Mouse (Mus musculus): ENCODE measurements around the gene Slu7. TPM values are rescaled to one million over a fixed set of nuclear protein-coding genes. Genes with fewer than 3 reads are reported as not detected.

The Slu7 gene
- total RNA-seq, 2 experiments from 2014 or later, result 28.4 to 29.0 TPM

GRCm38 (mm10) chr11:43412771-43413451 is 20.6 kb upstream of the Slu7 start:
- DNase-seq, result peak; percentile 69 to 85
- intact Hi-C loops (cut with DNase I), result loop anchor here (5.0 kb wide), 1 partner anchor 66 kb away; no protein-coding TSS in a partner anchor

- intact Hi-C loops (cut with DNase I), result no loop called here
- no peak for DNase-seq
These were observed 16.3 kb upstream of the Slu7 start for GRCm38 (mm10) chr11:43417201-43417600.

- DNase-seq, result no peak
- intact Hi-C loops (cut with DNase I), result no loop called here
These were observed 9.2 kb upstream of the Slu7 start for GRCm38 (mm10) chr11:43424386-43424785.

- intact Hi-C loops (cut with DNase I), result no loop called here
- no peak for DNase-seq
These were observed 8.3 kb upstream of the Slu7 start for GRCm38 (mm10) chr11:43425166-43425709.

GRCm38 (mm10) chr11:43425824-43426413 is 7.6 kb upstream of the Slu7 start, which contains the start of gene Pttg1:
TSS of gene Pttg1 (minus strand) at chr11:43426251.
- intact Hi-C loops (cut with DNase I), result no loop called here
- DNase-seq, result peak; percentile 79

- intact Hi-C loops (cut with DNase I), result no loop called here
- DNase-seq, result peak; percentile 12 to 29
These were observed 7.1 kb upstream of the Slu7 start for GRCm38 (mm10) chr11:43426414-43426884.

- intact Hi-C loops (cut with DNase I), result no loop called here
- DNase-seq, result no peak
These were observed 472 bp downstream of the Slu7 start for GRCm38 (mm10) chr11:43434024-43434407.

- intact Hi-C loops (cut with DNase I), result no loop called here
- DNase-seq, result no peak
These were observed 7.6 kb downstream of the Slu7 start for GRCm38 (mm10) chr11:43441121-43441520.

- intact Hi-C loops (cut with DNase I), result no loop called here
These were observed 9.6 kb downstream of the Slu7 start for GRCm38 (mm10) chr11:43443183-43443582.

GRCm38 (mm10) chr11:43449916-43450315 is 16.4 kb downstream of the Slu7 start:
- intact Hi-C loops (cut with DNase I), result no loop called here
- DNase-seq, result no peak

More at GRCm38 (mm10) chr11:43443183-43443582, 9.6 kb downstream of the Slu7 start:
- no peak for DNase-seq

GRCm38 (mm10) chr11:43451322-43451721 is 17.8 kb downstream of the Slu7 start:
- DNase-seq, result no peak
- intact Hi-C loops (cut with DNase I), result no loop called here

- intact Hi-C loops (cut with DNase I), result loop anchor here (2.0 kb wide), 1 partner anchor 41 kb away; no protein-coding TSS in a partner anchor
These were observed 18.7 kb downstream of the Slu7 start for GRCm38 (mm10) chr11:43452266-43452665.

GRCm38 (mm10) chr11:43463204-43463603 is 29.7 kb downstream of the Slu7 start:
- intact Hi-C loops (cut with DNase I), result no loop called here
- no peak for DNase-seq

More at GRCm38 (mm10) chr11:43452266-43452665, 18.7 kb downstream of the Slu7 start:
- no peak for DNase-seq

GRCm38 (mm10) chr11:43470118-43470517 is 36.6 kb downstream of the Slu7 start:
- DNase-seq, result peak in 1 of 2 experiments; percentile 60
- intact Hi-C loops (cut with DNase I), result no loop called here

- DNase-seq, result no peak
- intact Hi-C loops (cut with DNase I), result no loop called here
These were observed 37.6 kb downstream of the Slu7 start for GRCm38 (mm10) chr11:43470881-43471820.

GRCm38 (mm10) chr11:43473115-43473514 is 39.6 kb downstream of the Slu7 start:
- intact Hi-C loops (cut with DNase I), result no loop called here
- DNase-seq, result peak in 1 of 2 experiments; percentile 11

- DNase-seq, result peak in 1 of 2 experiments; percentile 0
- intact Hi-C loops (cut with DNase I), result no loop called here
These were observed 40.2 kb downstream of the Slu7 start for GRCm38 (mm10) chr11:43473635-43474224.

GRCm38 (mm10) chr11:43474225-43474774 is 40.8 kb downstream of the Slu7 start, which contains the start of gene C1qtnf2:
TSS of gene C1qtnf2 (plus strand) at chr11:43474276.
- intact Hi-C loops (cut with DNase I), result no loop called here
- peak; percentile 68 to 77 for DNase-seq

GRCm38 (mm10) chr11:43479376-43479775 is 45.8 kb downstream of the Slu7 start:
- intact Hi-C loops (cut with DNase I), result no loop called here
- no peak for DNase-seq

- intact Hi-C loops (cut with DNase I), result no loop called here
- DNase-seq, result no peak
These were observed 47.0 kb downstream of the Slu7 start for GRCm38 (mm10) chr11:43480561-43480960.

Measured in heart, postnatal 14 days (tissue).